Mouse (Mus musculus) thymus, postnatal 14 days (tissue): Measurements from ENCODE around the gene Nckap1.
A peak's percentile ranks its signal among the peaks of the same experiment; 100 is the strongest.

Experiments used
- DNase-seq: peaks from one replicate; pipeline ENCODE4 v3.0.0; 2021

Gene Nckap1

DNA sequence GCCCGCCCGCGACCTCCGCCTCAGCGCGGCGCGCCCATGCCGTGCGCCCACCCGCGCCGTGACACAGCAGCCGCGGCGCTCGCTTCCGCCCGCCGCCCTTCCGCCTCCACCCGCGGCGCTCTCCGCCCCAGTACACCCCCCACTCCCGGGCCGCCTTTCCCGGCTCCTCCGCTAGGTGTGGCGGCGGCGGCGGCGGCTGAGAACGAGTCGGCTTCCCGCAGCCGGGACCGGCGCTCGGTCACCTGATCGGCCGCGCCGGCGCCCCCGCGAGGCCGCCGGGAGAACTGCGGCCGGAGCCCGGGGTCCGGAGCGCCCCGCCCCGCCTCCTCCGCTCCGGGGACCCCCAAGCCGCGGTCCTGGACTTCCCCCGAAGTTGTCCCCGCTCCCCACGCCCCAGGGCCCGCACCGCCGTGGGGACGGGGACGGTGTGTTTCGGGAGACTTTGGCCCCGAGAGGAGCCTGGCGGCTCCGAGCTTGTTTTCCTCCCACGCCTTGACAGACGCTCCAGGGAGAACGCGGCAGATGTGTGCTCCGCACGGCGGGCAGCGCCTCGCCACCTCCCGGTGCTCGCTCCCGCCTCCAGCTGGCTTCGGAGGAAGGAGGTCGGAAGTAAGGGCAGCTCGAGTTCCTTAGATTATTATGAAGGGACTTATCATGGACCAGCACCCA lies at the start of gene Nckap1:
TSS of gene Nckap1 (minus strand) at position 338 of the 669 bp plus-strand sequence.
- DNase-seq: peak; percentile 89

DNA sequence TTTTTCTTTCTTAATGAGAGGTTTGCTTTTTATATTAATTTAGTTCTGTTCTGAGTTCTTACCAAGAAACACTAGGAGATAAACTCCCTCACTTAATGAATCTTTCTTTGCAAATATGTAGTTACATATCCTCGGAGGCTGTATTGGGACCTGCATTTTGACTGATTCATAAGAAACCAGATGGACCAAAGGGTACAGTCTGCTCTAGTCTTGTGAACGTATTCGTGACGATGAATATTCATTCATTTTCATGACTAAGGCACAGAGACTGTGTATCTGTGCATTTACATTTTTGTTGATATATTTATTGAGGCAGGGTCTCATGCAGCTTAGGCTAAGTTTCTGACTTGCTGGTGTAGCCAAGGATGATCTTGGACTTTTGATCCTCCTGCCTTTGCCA lies 43.3 kb upstream of the Nckap1 start:
- no peak for DNase-seq

GRCm38 (mm10) chr2:80621921-80622320 lies 40.7 kb upstream of the Nckap1 start:
- no peak for DNase-seq

DNA sequence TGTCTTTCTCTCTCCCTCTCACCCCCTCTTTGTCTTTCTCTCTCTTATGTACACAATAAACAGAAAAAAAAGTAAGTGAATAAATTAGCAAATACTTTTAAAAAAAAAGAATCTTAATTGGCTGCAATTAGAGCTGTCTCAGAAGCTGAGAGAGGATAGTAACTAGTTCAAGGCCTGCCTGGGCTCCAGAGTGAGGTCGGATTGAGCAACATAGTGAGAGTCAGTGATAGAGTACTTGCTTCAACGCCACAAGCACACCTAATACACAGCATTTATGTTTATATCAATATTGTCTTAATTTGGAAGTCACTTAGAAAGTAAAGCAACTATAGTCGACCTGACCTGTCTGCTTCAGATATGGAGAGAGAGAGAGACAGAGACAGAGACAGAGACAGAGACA lies 37.8 kb upstream of the Nckap1 start:
- no peak for DNase-seq

DNA sequence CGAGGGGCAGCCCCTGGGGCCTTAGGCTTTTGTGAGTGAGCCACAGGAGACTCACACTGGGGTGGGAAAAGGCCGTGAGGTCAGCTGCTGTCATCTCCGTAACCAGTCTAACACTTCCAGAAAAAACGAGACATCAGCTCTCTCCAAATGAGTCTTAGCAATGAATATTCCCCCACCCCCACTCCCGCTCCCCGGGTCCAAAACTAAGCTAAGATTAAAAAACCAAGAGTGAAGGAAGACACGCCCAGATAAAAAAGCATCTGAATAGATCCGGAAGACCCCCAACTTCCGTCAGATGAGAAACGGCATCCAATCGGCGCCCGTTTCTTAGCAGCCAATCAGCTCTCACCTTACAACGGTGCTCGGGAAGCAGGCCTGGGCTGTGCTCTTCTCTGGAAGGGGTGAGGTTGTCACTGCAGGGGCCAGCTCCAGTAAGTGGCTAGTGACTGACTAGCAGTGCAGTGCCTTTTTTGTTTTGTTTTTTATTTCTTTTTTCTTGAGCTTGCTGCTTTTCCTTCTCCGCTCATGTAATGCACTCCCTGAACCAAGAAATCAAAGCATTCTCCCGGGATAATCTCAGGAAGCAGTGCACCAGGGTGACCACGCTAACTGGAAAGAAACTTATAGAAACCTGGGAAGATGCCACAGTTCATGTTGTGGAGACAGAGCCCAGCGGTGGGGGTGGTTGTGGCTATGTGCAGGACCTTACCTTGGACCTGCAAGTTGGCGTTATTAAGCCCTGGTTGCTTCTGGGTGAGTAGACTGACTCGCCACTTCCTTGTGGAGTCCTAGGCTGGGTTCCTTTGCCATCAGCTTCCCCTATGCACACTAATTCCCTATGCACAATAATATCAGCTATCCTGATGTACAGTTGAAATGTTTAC lies 35.9 kb upstream of the Nckap1 start, which contains the start of the genes Dusp19 and Nup35:
TSS of gene Dusp19 (plus strand) at position 192 of the 884 bp plus-strand sequence.
TSS of gene Nup35 (plus strand) at position 383 of the 884 bp plus-strand sequence.
- peak; percentile 94 for DNase-seq

DNA sequence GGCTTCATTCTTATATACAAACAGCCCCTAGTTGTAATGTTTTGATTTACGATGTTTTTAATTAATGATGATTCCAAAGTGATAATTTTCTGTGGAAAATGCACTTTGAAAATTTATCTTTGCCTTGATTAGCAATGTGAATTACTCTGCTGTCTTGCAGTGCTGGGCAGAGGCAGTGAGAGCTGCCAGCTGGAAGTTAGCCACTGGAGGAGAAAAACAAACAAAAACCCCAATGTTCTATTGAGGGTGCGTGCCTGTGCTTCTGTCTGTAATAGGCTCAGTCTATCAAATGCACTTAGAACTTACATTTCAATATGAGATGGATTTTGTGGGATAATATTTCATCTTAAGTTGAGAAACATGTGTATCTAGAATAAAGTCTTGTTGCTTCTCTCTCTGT lies 31.6 kb upstream of the Nckap1 start:
- DNase-seq: no peak

GRCm38 (mm10) chr2:80612286-80612685 lies 31.1 kb upstream of the Nckap1 start:
- no peak for DNase-seq

- DNase-seq: no peak
Measured at GRCm38 (mm10) chr2:80603771-80604426, 22.7 kb upstream of the Nckap1 start.

GRCm38 (mm10) chr2:80602756-80603155 lies 21.6 kb upstream of the Nckap1 start:
- no peak for DNase-seq

GRCm38 (mm10) chr2:80600611-80601010 lies 19.4 kb upstream of the Nckap1 start:
- no peak for DNase-seq

DNA sequence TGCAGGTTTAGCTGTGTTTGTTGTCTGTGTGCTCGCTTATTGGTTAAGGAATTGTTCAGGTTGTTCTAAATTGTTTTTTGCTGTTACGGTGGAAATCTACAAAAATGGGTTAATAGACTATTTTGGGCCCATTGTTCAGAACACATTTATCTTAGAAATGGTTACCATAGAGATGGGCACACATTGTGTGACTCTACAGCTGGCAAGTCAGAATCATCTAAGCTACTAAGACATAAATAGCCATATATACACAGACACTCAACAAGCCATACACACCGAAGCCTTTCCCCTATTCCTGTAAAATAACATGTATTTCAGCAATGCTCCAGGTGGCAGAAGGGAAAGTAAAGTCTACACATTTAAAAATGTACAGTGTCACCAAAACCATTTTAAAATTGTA lies 18.7 kb upstream of the Nckap1 start:
- no peak for DNase-seq

DNA sequence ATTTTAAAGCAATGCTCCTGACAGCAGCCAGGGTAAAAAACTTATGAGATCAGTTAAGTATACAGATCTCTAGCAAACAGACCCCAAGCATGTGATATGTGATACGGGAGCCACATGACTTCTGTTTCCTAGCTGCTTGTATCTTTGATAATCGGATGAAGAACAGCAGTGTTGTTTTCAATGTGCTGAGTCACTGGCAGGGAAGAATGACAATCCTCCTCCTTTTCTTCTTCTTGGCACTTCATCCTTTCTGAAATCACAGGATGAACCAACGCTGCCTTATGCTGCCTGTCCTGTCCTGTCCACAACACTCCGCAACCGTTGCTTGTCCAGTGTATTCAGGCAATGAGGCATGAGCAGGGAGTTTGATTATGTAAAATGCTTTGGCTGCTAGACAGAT lies 15.8 kb upstream of the Nckap1 start:
- no peak for DNase-seq

- DNase-seq: no peak
Measured at GRCm38 (mm10) chr2:80594215-80594918, 13.2 kb upstream of the Nckap1 start.

- no peak for DNase-seq
Measured at GRCm38 (mm10) chr2:80582356-80582755, 1.2 kb upstream of the Nckap1 start.

- DNase-seq: peak; percentile 34
Measured at GRCm38 (mm10) chr2:80580311-80580961, 744 bp downstream of the Nckap1 start.

- no peak for DNase-seq
Measured at GRCm38 (mm10) chr2:80579253-80579891, 1.8 kb downstream of the Nckap1 start.

DNA sequence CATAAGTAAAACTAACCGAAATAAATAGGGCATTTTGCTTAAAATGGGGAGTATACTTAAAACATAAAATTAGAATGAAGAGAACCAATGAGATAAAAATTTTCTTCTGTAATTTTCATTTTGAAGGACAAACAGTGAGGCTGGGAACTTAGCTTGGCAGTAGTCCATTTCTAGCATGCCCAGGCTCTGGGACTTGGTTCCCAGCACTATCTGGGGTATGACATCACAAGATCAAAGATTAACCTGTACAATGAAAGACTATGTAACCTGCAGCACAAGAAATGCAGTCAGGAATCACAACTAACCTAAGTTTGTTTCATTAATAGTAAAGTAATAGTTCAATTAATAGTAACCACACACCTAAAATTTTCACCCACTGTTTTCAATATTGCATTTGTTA lies 3.9 kb downstream of the Nckap1 start:
- DNase-seq: no peak

DNA sequence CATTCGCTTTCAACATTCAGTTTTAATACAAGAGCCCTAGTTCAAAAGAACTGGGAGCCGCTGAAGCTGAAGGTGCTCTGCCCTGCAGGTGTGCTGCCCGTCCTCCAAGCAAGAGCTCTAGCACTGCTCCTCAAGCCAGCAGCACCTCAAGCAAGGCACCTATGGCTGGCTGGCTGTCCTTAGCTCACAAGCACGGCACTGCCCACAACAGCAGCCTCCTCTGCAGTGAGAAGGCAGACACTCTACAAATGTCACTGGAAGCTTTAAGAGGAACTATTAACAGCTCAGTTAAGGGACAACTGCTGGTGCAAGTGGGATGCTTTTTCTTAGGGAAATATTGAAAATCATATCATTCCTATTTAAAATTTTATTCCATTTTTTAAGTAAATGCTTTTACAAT lies 10.5 kb downstream of the Nckap1 start:
- no peak for DNase-seq

- DNase-seq: no peak
Measured at GRCm38 (mm10) chr2:80567411-80567810, 13.8 kb downstream of the Nckap1 start.

- no peak for DNase-seq
Measured at GRCm38 (mm10) chr2:80562253-80562652, 18.9 kb downstream of the Nckap1 start.

DNA sequence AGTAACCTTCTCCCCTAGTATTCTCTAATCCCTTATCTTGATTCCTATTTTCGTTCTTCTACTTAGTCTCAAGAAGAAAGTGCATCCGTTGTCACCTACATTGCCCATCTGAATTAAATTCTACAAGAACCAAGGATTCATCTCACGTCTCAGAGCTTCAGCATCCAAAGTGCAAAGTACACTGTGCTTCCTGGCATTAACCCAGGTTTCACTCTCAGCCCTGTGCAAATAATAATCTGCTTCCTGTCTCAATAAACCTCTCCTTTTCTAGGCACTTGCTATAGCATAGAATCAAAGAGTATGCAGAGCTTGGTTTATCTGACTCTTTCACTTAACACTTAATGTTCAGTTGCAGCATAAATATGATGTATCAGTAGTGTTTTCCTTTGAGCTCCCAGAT lies 19.7 kb downstream of the Nckap1 start:
- DNase-seq: no peak

DNA sequence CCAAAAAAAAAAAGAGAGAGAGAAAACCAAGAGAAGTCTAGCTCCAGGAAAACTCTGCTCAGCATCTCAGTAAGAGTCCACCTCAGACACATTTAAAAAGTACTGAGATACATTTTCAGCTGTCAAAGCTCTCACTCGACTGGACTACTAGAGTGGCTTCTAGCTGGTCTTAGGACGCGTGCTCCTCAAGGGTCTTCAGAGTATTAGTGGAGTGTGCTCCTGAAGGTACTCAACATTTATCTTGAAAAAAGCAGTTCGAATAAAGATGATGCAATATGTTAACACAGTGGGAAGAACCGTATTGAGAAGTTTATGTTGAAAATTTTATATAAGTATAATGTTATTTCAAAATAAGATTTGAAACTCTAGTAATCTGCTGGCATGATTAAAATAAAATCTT lies 20.4 kb downstream of the Nckap1 start:
- DNase-seq: no peak
